Mouse (Mus musculus) midbrain, embryonic 12.5 days (tissue): ENCODE measurements around the gene Rac2. TPM values are rescaled to one million over a fixed set of nuclear protein-coding genes. Genes with fewer than 3 reads are reported as not detected.

Source experiments
- ATAC-seq: fragments of 200-750 bp; cut with Nextera tagmentation; 2 replicates; pipeline ENCODE4 v1.8.0; 2017; ENCODE audit warnings: low read depth, moderate TSS enrichment, moderate library complexity; ENCODE audit not compliant: low FRiP score
- H3K27ac ChIP-seq: fragments of 300-500 bp; sonication (generic); replicated peaks from 2 replicates; pipeline ENCODE4 v1.5.1; 2016; ENCODE audit warnings: mild to moderate bottlenecking
- H3K27me3 ChIP-seq: fragments of 300-500 bp; sonication (generic); 2 replicates; pipeline ENCODE4 v1.6.1; 2016; ENCODE audit warnings: mild to moderate bottlenecking
- H3K36me3 ChIP-seq: fragments of 300-500 bp; sonication (generic); 2 replicates; pipeline ENCODE4 v1.6.1; 2016
- H3K4me1 ChIP-seq: fragments of 300-500 bp; sonication (generic); 2 replicates; pipeline ENCODE4 v1.6.1; 2016
- H3K4me2 ChIP-seq: fragments of 300-500 bp; sonication (generic); replicated peaks from 2 replicates; pipeline ENCODE4 v1.6.1; 2016; ENCODE audit warnings: mild to moderate bottlenecking, moderate library complexity
- H3K4me3 ChIP-seq: fragments of 300-500 bp; sonication (generic); 2 replicates; pipeline ENCODE4 v1.5.1; 2016; ENCODE audit warnings: mild to moderate bottlenecking
- H3K9ac ChIP-seq: fragments of 300-500 bp; sonication (generic); replicated peaks from 2 replicates; pipeline ENCODE4 v1.6.1; 2016; ENCODE audit warnings: mild to moderate bottlenecking, moderate library complexity
- H3K9me3 ChIP-seq: fragments of 300-500 bp; sonication (generic); 2 replicates; pipeline ENCODE4 v1.6.1; 2016; ENCODE audit warnings: mild to moderate bottlenecking
- WGBS: fragments of 180-500 bp; shearing (Covaris S2); methylation state at CpG from one replicate; pipeline ENCODE4 v1.1.7; 2016; 5-methylcytosine and 5-hydroxymethylcytosine counted together
- polyA plus RNA-seq: library from polyadenylated mRNA; unstranded; fragments of >200 nt; fragmentation: Nextera tagmentation; extraction: Ambion mirVana; gene quantifications from 2 replicates; pipeline ENCODE4 v1.2.1, GENCODE M21; 2016

The Rac2 gene
- polyA plus RNA-seq, 1 experiment from 2014 or later, result 6.9 TPM

GRCm38 (mm10) chr15:78510736-78511135 lies 61.8 kb downstream of the Rac2 start:
- H3K27me3 ChIP-seq, result no peaks in the 10 kb centered on the region
- 94% methylated on average over 6 of the region's 6 CpGs for WGBS
- no peak for ATAC-seq
- H3K9ac ChIP-seq, result no peak overlapping the region
- peaks cover 6% of the 10 kb centered on the region; the same call in 1 of the 2 replicates for H3K4me1 ChIP-seq
- H3K27ac ChIP-seq, result no peak overlapping the region
- H3K4me2 ChIP-seq, result no peak overlapping the region
- H3K36me3 ChIP-seq, result no peaks in the 10 kb centered on the region
- H3K4me3 ChIP-seq, result no peak overlapping the region
- no peaks in the 10 kb centered on the region for H3K9me3 ChIP-seq

- Histone ChIP-seq H3K36me3 (no peaks in the 10 kb centered on the region), H3K27ac (0 out of 2 replicates have a peak overlapping the region, but pooled peaks have one; percentile 20), H3K9me3 (no peaks in the 10 kb centered on the region), H3K9ac (no peak overlapping the region), H3K4me2 (0 out of 2 replicates have a peak overlapping the region, but pooled peaks have one; percentile 13), H3K27me3 (no peaks in the 10 kb centered on the region), H3K4me3 (no peak overlapping the region), H3K4me1 (peaks cover 6% of the 10 kb centered on the region; the same call in 1 of the 2 replicates)
- ATAC-seq, result no peak
- 70% methylated on average over 8 of the region's 8 CpGs for WGBS
Measured at GRCm38 (mm10) chr15:78510121-78510576, 62.4 kb downstream of the Rac2 start.

- ATAC-seq, result no peak
- H3K27ac ChIP-seq, result 0 out of 2 replicates have a peak overlapping the region, but pooled peaks have one; percentile 20
- WGBS, result 44% methylated on average over 12 of the region's 12 CpGs
- H3K27me3 ChIP-seq, result no peaks in the 10 kb centered on the region
- H3K36me3 ChIP-seq, result no peaks in the 10 kb centered on the region
- H3K4me3 ChIP-seq, result no peak overlapping the region
- H3K4me2 ChIP-seq, result 0 out of 2 replicates have a peak overlapping the region, but pooled peaks have one; percentile 13
- H3K4me1 ChIP-seq, result peaks cover 6% of the 10 kb centered on the region; the same call in 1 of the 2 replicates
- H3K9me3 ChIP-seq, result peaks cover 4% of the 10 kb centered on the region; the same call in 1 of the 2 replicates
- 0 out of 2 replicates have a peak overlapping the region, but pooled peaks have one; percentile 6 for H3K9ac ChIP-seq
Measured at GRCm38 (mm10) chr15:78509297-78509899, 63.2 kb downstream of the Rac2 start.

Other genes with a start within 250 kb of the Rac2 start
- gene Csf2rb, start 247.0 kb downstream of the Rac2 start, polyA plus RNA-seq, result 0.97 and 1.1 TPM in 2 replicates
- not detected in 2 replicates for gene Tex33, start 176.9 kb downstream of the Rac2 start, polyA plus RNA-seq
- 4.9 and 5.5 TPM in 2 replicates for gene Tst, start 166.9 kb downstream of the Rac2 start, polyA plus RNA-seq
- gene Mpst, start 166.4 kb downstream of the Rac2 start, polyA plus RNA-seq, result 2.0 and 2.1 TPM in 2 replicates
- gene Kctd17, start 144.2 kb downstream of the Rac2 start, polyA plus RNA-seq, result 76.1 and 84.8 TPM in 2 replicates
- gene Tmprss6, start 104.1 kb downstream of the Rac2 start, polyA plus RNA-seq, result 0.05 TPM in 1 of 2 replicates, not detected in the other
- gene Il2rb, start 77.5 kb downstream of the Rac2 start, polyA plus RNA-seq, result not detected in 2 replicates
- 8.2 and 9.0 TPM in 2 replicates for gene C1qtnf6, start 41.4 kb downstream of the Rac2 start, polyA plus RNA-seq
- 0.05 and 0.18 TPM in 2 replicates for gene Sstr3, start 28.1 kb downstream of the Rac2 start, polyA plus RNA-seq
- 5.4 and 6.9 TPM in 2 replicates for gene Cyth4, start 24.3 kb upstream of the Rac2 start, polyA plus RNA-seq
- gene Elfn2, start 146.0 kb upstream of the Rac2 start, polyA plus RNA-seq, result 0.88 and 2.2 TPM in 2 replicates
- gene Mfng, start 200.7 kb upstream of the Rac2 start, polyA plus RNA-seq, result 119 and 137 TPM in 2 replicates
- 2.3 and 2.6 TPM in 2 replicates for gene Card10, start 230.3 kb upstream of the Rac2 start, polyA plus RNA-seq